Mouse (Mus musculus) neural tube, embryonic 14.5 days (tissue): Measurements from ENCODE around the gene Cpne7. TPM values are rescaled to one million over a fixed set of nuclear protein-coding genes. Genes with fewer than 3 reads are reported as not detected.

Experiments used
- ATAC-seq: fragments of 200-750 bp; cut with Nextera tagmentation; 2 replicates; pipeline ENCODE4 v1.8.0; 2017; ENCODE audit warnings: low read depth, mild to moderate bottlenecking, moderate TSS enrichment, moderate library complexity
- H3K27ac ChIP-seq: fragments of 300-500 bp; sonication (generic); 2 replicates; pipeline ENCODE4 v1.5.1; 2014; ENCODE audit warnings: low read depth, mild to moderate bottlenecking, control low read depth, low read length, moderate library complexity, mixed read lengths
- H3K27me3 ChIP-seq: fragments of 300-500 bp; sonication (generic); 2 replicates; pipeline ENCODE4 v1.6.1; 2014; ENCODE audit warnings: low read length; ENCODE audit not compliant: control insufficient read depth, insufficient read depth
- H3K36me3 ChIP-seq: fragments of 300-500 bp; sonication (generic); 2 replicates; pipeline ENCODE4 v1.6.1; 2014; ENCODE audit warnings: low read length, mixed read lengths; ENCODE audit not compliant: control insufficient read depth, insufficient read depth
- H3K4me1 ChIP-seq: fragments of 300-500 bp; sonication (generic); 2 replicates; pipeline ENCODE4 v1.6.1; 2014; ENCODE audit warnings: low read length; ENCODE audit not compliant: control insufficient read depth, insufficient read depth
- H3K4me2 ChIP-seq: fragments of 300-500 bp; sonication (generic); 2 replicates; pipeline ENCODE4 v1.6.1; 2014; ENCODE audit warnings: mild to moderate bottlenecking, low read depth, low read length, control low read depth
- H3K4me3 ChIP-seq: fragments of 300-500 bp; sonication (generic); 2 replicates; pipeline ENCODE4 v1.5.1; 2014; ENCODE audit warnings: low read depth, low read length, control low read depth, mixed read lengths
- H3K9ac ChIP-seq: fragments of 300-500 bp; sonication (generic); replicated peaks from 2 replicates; pipeline ENCODE4 v1.6.1; 2014; ENCODE audit warnings: low read depth, mild to moderate bottlenecking, control low read depth, low read length, mixed read lengths
- H3K9me3 ChIP-seq: fragments of 300-500 bp; sonication (generic); 2 replicates; pipeline ENCODE4 v1.6.1; 2016; ENCODE audit warnings: low read length; ENCODE audit not compliant: control insufficient read depth
- whole genome bisulfite sequencing: fragments of 180-500 bp; shearing (Covaris S2); extraction: QIAGEN DNeasy Blood & Tissue Kit; methylation state at CpG from one replicate; pipeline ENCODE4 v1.1.7; 2014; 5-methylcytosine and 5-hydroxymethylcytosine counted together
- polyA plus RNA-seq: library from polyadenylated mRNA; unstranded; fragments of >200 nt; fragmentation: Nextera tagmentation; extraction: Ambion mirVana; gene quantifications from 2 replicates; pipeline ENCODE4 v1.2.1, GENCODE M21; 2014

Cpne7 gene
- polyA plus RNA-seq, result 1.5 and 1.8 TPM in 2 replicates

DNA sequence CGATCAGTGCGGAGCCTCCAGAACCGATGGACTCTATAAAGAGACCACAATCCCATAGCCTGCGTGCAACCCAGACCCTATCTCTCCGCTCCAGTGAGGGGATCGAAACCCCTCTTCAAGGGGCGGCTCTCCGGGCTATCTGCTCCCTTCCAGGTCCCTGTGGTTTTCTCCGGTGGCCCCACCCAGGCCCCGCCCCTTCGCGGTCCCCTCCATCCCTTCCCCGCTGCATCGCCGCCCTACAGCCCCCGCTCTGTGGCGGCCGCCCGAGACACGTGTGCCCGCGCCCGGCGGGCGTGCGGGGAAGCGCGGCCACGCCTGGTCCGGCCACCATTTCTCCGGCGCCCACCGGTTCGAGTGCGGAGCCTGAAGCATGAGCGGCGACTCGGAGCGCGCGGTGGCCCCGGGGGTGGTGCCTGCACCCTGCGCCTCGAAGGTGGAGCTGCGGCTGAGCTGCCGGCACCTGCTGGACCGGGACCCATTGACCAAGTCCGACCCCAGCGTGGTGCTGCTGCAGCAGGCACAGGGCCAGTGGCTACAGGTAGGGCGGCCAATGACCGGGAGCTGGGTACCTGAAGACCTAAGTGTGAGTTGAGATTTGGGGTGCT lies at the start of gene Cpne7:
TSS of gene Cpne7 (plus strand) at position 248 of the 605 bp plus-strand sequence.
- peaks cover 13% of the 10 kb centered on the region; the same call in 1 of the 2 replicates for H3K4me1 ChIP-seq
- H3K4me3 ChIP-seq, result peak within 1 kb of the TSS; percentile 35
- no peaks in the 10 kb centered on the region for H3K36me3 ChIP-seq
- 2% methylated on average over 51 of the region's 51 CpGs for WGBS
- H3K9me3 ChIP-seq, result no peaks in the 10 kb centered on the region
- ATAC-seq, result no peak
- peak within 1 kb of the TSS; percentile 70 for H3K4me2 ChIP-seq
- H3K9ac ChIP-seq, result peak within 1 kb of the TSS; percentile 50
- H3K27me3 ChIP-seq, result peaks cover 34% of the 10 kb centered on the region
- H3K27ac ChIP-seq, result no peak within 1 kb of the TSS

DNA sequence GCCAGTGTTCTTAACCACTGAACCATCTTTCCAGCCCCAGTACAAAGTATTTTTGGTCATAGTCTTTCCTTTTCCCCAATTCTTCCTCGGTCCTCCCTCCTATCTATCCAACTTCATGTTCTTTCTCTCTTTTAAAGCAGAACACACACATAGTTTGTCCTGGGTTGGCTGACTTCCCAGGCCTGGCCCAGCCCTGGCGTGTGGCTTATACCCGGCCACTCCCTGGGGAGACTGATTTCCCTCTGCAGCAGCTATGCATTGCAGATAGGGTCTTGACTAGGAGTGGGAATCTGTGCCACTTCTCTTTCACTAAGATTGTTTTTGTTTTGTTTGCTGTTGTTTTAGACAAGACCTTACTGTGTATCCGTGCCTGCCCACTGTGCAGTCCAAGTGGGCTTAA lies 46.0 kb upstream of the Cpne7 start:
- 77% methylated on average over 4 of the region's 4 CpGs for WGBS
- Histone ChIP-seq H3K27me3 (no peaks in the 10 kb centered on the region), H3K27ac (no peak overlapping the region), H3K9ac (no peak overlapping the region), H3K4me1 (peaks cover 9% of the 10 kb centered on the region), H3K4me3 (no peak overlapping the region), H3K9me3 (no peaks in the 10 kb centered on the region), H3K4me2 (no peak overlapping the region), H3K36me3 (peaks cover 22% of the 10 kb centered on the region)
- ATAC-seq, result no peak

DNA sequence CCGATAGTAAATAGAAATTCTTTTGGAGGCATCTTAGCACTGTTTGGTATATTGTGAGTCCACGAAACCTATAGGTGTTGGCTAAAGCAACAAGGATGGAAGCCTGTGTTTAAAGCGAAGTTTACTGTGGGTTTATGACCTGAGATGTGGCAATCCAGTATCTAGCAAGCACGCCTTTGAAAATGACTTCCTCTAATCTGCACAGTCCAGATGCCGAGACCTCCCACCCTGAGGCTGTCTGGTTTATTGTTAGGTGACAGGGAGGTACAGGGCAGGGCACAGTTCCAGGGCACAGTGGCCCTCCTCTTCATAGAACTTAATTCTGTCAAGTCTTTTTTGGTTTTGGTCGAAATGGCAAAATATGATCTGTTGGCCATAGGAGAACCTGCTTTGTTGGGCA lies 40.0 kb upstream of the Cpne7 start:
- no peak for ATAC-seq
- no peak overlapping the region for H3K4me3 ChIP-seq
- peaks cover 56% of the 10 kb centered on the region for H3K36me3 ChIP-seq
- H3K4me2 ChIP-seq, result no peak overlapping the region
- WGBS, result 93% methylated on average over 6 of the region's 6 CpGs
- no peaks in the 10 kb centered on the region for H3K9me3 ChIP-seq
- H3K27ac ChIP-seq, result no peak overlapping the region
- H3K4me1 ChIP-seq, result no peaks in the 10 kb centered on the region
- no peaks in the 10 kb centered on the region for H3K27me3 ChIP-seq
- H3K9ac ChIP-seq, result no peak overlapping the region

DNA sequence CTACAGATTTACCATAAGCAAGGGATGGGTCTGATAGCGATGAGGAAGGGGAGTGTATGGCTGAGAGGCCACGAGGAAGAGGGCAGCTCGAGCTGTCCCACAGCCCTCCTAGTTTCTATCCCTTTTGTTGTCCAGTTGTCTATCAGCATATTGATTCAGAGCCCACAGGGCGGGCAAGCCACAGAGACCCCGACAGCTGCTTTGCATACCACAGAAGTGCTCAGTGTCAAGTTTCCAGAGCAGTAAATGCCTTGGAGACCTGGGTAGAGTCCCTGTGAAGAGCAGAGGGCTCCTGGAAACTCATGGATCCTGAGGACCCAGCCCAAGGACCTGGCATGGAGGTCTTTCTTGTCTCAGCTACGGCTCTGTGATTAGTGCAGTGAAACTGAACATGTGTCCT lies 34.2 kb upstream of the Cpne7 start:
- no peak overlapping the region for H3K27ac ChIP-seq
- H3K36me3 ChIP-seq, result peaks cover 60% of the 10 kb centered on the region
- ATAC-seq, result no peak
- H3K4me3 ChIP-seq, result no peak overlapping the region
- no peaks in the 10 kb centered on the region for H3K9me3 ChIP-seq
- no peak overlapping the region for H3K9ac ChIP-seq
- no peak overlapping the region for H3K4me2 ChIP-seq
- H3K27me3 ChIP-seq, result no peaks in the 10 kb centered on the region
- WGBS, result 87% methylated on average over 6 of the region's 6 CpGs
- H3K4me1 ChIP-seq, result no peaks in the 10 kb centered on the region

DNA sequence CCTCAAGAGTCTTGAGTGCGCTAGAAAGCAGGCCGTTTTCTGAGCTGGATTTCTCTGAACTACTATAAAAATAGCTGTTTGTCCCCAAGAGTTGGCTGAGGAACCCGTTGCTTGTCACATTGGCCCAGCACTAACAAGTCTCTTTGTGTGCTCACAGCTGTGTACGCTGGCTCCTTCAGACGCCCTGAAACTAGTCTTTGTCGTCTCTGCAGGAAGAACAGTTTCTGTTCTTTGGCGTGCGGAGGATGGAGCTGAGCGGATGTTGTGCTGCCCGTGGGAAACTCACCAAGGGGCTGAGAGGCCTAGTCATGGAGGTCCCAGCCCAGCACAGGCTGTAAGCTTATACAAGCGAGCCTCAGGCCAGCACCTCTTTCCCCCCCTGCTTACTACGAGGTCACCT lies 33.6 kb upstream of the Cpne7 start:
- ATAC-seq, result no peak
- no peaks in the 10 kb centered on the region for H3K4me1 ChIP-seq
- no peak overlapping the region for H3K27ac ChIP-seq
- H3K36me3 ChIP-seq, result peaks cover 61% of the 10 kb centered on the region
- WGBS, result 87% methylated on average over 12 of the region's 12 CpGs
- H3K27me3 ChIP-seq, result no peaks in the 10 kb centered on the region
- H3K4me3 ChIP-seq, result no peak overlapping the region
- H3K9ac ChIP-seq, result no peak overlapping the region
- H3K9me3 ChIP-seq, result no peaks in the 10 kb centered on the region
- H3K4me2 ChIP-seq, result no peak overlapping the region

DNA sequence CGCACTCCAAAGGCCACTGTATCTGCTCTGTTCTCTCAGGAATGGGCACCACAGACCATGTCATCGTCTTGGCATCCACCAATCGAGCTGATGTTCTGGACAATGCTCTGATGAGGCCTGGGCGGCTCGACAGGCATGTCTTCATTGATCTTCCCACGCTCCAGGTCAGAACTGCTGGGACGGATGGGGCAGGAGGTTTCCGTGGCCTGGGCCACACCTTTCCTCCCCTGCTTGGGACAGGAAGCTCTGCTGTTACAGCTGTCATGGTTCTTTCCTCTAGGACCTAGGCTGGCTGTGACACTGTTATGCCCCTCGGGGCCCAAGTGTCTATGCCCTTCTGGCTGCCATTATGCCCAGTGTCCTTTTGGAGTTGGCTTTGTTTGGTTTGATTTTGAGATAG lies 29.9 kb upstream of the Cpne7 start:
- ATAC-seq, result no peak
- Histone ChIP-seq H3K4me1 (no peaks in the 10 kb centered on the region), H3K9me3 (no peaks in the 10 kb centered on the region), H3K4me2 (no peak overlapping the region), H3K27me3 (no peaks in the 10 kb centered on the region), H3K36me3 (peaks cover 66% of the 10 kb centered on the region), H3K27ac (no peak overlapping the region), H3K4me3 (no peak overlapping the region), H3K9ac (no peak overlapping the region)
- WGBS, result 90% methylated on average over 9 of the region's 9 CpGs

DNA sequence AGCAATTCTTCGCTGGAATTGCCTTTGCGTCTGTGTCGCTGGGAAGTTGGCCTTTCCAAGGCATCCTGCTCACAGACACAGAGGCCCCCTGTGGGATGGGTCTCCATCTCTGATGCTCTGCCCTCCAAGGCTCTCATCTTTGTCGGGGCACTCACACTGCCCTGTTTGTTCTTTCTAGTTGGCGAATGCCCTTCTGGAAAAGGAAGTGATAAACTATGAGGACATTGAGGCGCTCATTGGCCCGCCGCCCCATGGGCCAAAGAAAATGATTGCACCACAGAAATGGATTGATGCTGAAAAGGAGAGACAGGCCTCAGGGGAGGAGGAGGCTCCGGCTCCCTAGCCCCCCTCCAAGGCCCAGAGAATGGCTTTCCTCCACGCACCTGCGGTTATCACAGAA lies 20.0 kb upstream of the Cpne7 start:
- H3K4me3 ChIP-seq, result no peak overlapping the region
- H3K9ac ChIP-seq, result no peak overlapping the region
- WGBS, result 81% methylated on average over 11 of the region's 11 CpGs
- no peak for ATAC-seq
- H3K4me2 ChIP-seq, result no peak overlapping the region
- H3K36me3 ChIP-seq, result peaks cover 33% of the 10 kb centered on the region
- no peaks in the 10 kb centered on the region for H3K4me1 ChIP-seq
- no peaks in the 10 kb centered on the region for H3K27me3 ChIP-seq
- no peaks in the 10 kb centered on the region for H3K9me3 ChIP-seq
- 0 out of 2 replicates have a peak overlapping the region, but pooled peaks have one; percentile 34 for H3K27ac ChIP-seq

DNA sequence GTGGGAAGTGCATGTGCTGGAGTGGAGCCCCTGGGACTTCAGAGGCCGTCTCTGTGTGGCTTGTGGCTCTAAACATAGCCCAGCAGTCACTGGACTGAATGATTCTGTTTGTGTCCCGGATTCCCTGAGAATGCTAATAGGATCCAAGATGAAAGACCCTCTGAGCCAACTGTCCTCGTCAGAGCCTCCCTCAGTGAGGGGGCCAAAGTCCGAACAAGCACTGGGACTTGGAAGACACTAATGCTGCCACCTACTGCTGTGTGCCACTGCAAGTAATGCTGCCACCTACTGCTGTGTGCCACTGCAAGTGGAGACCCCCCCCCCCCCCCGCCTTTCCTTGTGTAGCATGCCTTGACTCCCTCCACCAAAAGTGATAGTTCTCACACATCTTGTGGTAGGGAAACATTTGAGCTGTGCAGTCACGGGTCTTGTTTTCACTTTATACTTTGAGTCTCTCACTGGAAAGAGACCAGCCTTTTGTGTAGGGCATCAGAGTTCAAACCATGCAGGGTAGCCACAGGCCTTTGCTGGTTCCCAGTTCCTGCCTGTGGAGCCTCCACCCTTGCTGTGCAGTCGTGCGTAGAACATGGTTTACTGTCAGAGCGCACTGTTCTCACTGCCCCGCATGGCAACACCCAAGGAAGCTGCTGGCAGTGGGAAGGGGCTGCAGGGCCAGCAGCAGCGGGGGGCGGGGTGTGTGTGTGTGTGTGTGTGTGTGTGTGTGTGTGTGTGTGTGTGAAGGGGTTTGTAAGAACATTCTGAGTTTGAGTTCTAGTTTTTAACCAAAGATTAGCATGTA lies 19.2 kb upstream of the Cpne7 start:
- no peak overlapping the region for H3K9ac ChIP-seq
- no peaks in the 10 kb centered on the region for H3K9me3 ChIP-seq
- H3K27me3 ChIP-seq, result no peaks in the 10 kb centered on the region
- peaks cover 33% of the 10 kb centered on the region for H3K36me3 ChIP-seq
- no peak for ATAC-seq
- no peak overlapping the region for H3K4me2 ChIP-seq
- 0 out of 2 replicates have a peak overlapping the region, but pooled peaks have one; percentile 10 for H3K27ac ChIP-seq
- WGBS, result 67% methylated on average over 12 of the region's 12 CpGs
- H3K4me1 ChIP-seq, result no peaks in the 10 kb centered on the region
- H3K4me3 ChIP-seq, result no peak overlapping the region

DNA sequence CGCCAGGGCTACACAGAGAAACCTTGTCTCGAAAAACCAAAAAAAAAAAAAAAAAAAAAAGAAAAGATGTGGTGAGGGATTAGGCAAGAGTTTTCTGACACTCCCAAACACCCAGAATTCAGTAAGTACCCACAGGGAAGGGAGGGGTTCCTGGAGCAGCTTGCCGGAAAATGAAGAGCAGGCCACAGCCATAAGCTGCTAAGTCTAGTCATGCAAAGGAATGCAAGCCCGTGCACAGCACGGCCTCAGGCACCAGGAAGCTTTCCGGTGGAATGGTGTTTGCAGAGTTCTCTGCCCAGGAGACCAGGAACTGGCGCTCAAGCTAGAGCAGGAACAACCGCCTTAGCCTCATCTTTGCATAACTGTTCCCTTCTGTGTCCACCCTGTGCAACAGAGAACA lies 16.9 kb upstream of the Cpne7 start:
- 72% methylated on average over 8 of the region's 8 CpGs for WGBS
- no peak overlapping the region for H3K27ac ChIP-seq
- peaks cover 11% of the 10 kb centered on the region for H3K4me1 ChIP-seq
- H3K36me3 ChIP-seq, result peaks cover 34% of the 10 kb centered on the region
- no peak overlapping the region for H3K4me3 ChIP-seq
- H3K9me3 ChIP-seq, result no peaks in the 10 kb centered on the region
- ATAC-seq, result no peak
- no peaks in the 10 kb centered on the region for H3K27me3 ChIP-seq
- no peak overlapping the region for H3K9ac ChIP-seq
- H3K4me2 ChIP-seq, result no peak overlapping the region
